Comparison of ENCODE assay signal across 8 mouse cellular contexts in the genomic region with DNA sequence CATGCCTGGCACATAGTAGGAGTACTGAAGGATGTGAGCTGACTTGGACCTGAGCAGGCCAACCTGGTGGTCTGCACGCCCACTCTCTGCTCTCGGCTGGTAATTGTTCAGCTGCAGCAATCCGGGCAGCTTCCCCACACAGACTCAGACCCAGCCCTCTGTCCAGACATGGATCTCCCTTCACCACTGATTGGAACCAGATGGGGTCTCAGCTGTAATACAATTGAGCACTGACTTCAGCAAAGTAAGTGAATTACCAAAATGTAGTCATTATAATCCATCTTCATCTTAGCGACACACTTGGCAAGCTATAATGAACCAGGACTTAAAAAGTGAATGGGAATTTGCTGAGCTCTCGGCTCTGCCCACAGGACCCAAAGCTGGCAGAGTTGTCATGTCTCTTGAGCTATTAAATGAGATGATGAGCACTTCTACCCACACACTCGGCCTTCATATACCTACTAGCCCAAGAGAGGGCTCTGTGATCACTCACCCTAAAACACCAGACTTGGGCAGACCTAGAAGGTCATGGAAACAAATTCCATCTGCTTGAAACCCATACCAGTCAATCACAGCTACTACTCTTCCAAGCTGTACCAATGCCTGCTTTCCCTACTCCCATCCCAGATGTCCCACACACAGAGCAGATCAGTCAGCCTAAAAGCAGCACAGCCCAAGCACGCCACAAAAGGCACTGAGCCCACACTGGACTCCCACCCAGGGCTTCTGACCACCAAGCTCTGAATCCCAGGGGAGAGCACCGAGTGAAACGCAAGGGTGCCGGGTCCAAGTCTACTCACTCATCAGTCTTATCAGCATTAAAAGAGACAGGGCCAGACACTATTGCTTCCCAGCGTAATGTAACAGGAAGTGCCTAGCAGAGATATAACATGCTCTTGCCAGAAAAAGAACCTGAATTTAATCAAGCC.
DNase-seq lines count a peak whose midpoint lies in the region; ATAC-seq and TF ChIP-seq lines count a peak whose summit lies in the region.
"Had no signal": no experiment of that assay in that cellular context is flagged by ENCODE, and none has a peak within 500 bp of the region (broad histone marks: within the 10 kb centered on the region; RNA-seq: fewer than 3 reads in every experiment).

No protein-coding gene starts in this region.

- peaks cover 2% of the 10 kb centered on the region; the same call in 1 of the 2 replicates for H3K4me1 ChIP-seq in lung, embryonic 16.5 days (replicated peaks; ENCODE audit: control insufficient read depth, insufficient read depth, low read length)
- peaks cover 34% of the 10 kb centered on the region for H3K4me1 ChIP-seq in embryonic facial prominence, embryonic 15.5 days
- H3K4me1 ChIP-seq in stomach, postnatal 0 days (replicated peaks; ENCODE audit: control insufficient read depth, insufficient read depth), result 0 out of 2 replicates have a peak, but pooled peaks cover 4% of the 10 kb centered on the region

- H3K9me3 ChIP-seq in lung, embryonic 16.5 days (ENCODE audit: control insufficient read depth, low read length), result no peaks in the 10 kb centered on the region
- no peaks in the 10 kb centered on the region for H3K9me3 ChIP-seq in embryonic facial prominence, embryonic 15.5 days (replicated peaks)
- H3K9me3 ChIP-seq in stomach, postnatal 0 days (ENCODE audit: control insufficient read depth, low read length), result no peaks in the 10 kb centered on the region

- H3K4me2 ChIP-seq in lung, embryonic 16.5 days (ENCODE audit: low read depth, low read length), result no peak overlapping the region
- no peak overlapping the region for H3K4me2 ChIP-seq in embryonic facial prominence, embryonic 15.5 days (replicated peaks)
- no peak overlapping the region for H3K4me2 ChIP-seq in stomach, postnatal 0 days (replicated peaks; ENCODE audit: low read depth)

- 48% methylated on average over 11 of the region's 11 CpGs for WGBS in lung, embryonic 16.5 days
- WGBS in embryonic facial prominence, embryonic 15.5 days, result 38% methylated on average over 11 of the region's 11 CpGs
- WGBS in stomach, postnatal 0 days, result 50% methylated on average over 11 of the region's 11 CpGs

- TF ChIP-seq EP300 in stomach, postnatal 0 days (optimal IDR thresholded peaks at IDR 0.05), result no peak

- no peak overlapping the region for H3K9ac ChIP-seq in lung, embryonic 16.5 days (ENCODE audit: low read length)
- no peak overlapping the region for H3K9ac ChIP-seq in embryonic facial prominence, embryonic 15.5 days
- no peak overlapping the region for H3K9ac ChIP-seq in stomach, postnatal 0 days (ENCODE audit: low read length)

- H3K36me3 ChIP-seq in lung, embryonic 16.5 days (ENCODE audit: control insufficient read depth, insufficient read depth, low read length), result no peaks in the 10 kb centered on the region
- H3K36me3 ChIP-seq in embryonic facial prominence, embryonic 15.5 days, result no peaks in the 10 kb centered on the region
- H3K36me3 ChIP-seq in stomach, postnatal 0 days (ENCODE audit: control insufficient read depth, insufficient read depth, low read length), result no peaks in the 10 kb centered on the region

- ATAC-seq in lung, embryonic 16.5 days (ENCODE audit: low read depth), result peak; percentile 65
- peak; percentile 84 for ATAC-seq in embryonic facial prominence, embryonic 15.5 days (ENCODE audit: insufficient number of reproducible peaks, low FRiP score, low TSS enrichment, low read depth)
- ATAC-seq in stomach, postnatal 0 days (ENCODE audit: low FRiP score, low TSS enrichment), result peak; percentile 53; the same call in 1 of the 2 replicates
- ATAC-seq in inflammation-experienced regulatory T-cells, adult 6 months, result no peak

- TF ChIP-seq CTCF in stomach, postnatal 0 days (IDR thresholded peaks at IDR 0.05; ENCODE audit: low read depth), result no peak

- no peak overlapping the region for H3K27ac ChIP-seq in lung, embryonic 16.5 days (ENCODE audit: low read length)
- H3K27ac ChIP-seq in embryonic facial prominence, embryonic 15.5 days (replicated peaks), result peak overlapping the region; percentile 34
- no peak overlapping the region for H3K27ac ChIP-seq in stomach, postnatal 0 days (replicated peaks)

- no peak for DNase-seq in lung, postnatal 10 days
- DNase-seq in hindlimb bud, embryonic 11.5 days (ENCODE audit: extremely low spot score, low read depth, low spot score), result peak; percentile 79
- DNase-seq in stomach, postnatal 0 days (ENCODE audit: low spot score), result no peak
- no peak for DNase-seq in Muller cell, postnatal 12 days (ENCODE audit: inconsistent ontology term)
- DNase-seq: lung, postnatal 14 days had no signal

- H3K27me3 ChIP-seq in lung, embryonic 16.5 days (ENCODE audit: control insufficient read depth, insufficient read depth, low read depth, low read length), result no peaks in the 10 kb centered on the region
- H3K27me3 ChIP-seq in embryonic facial prominence, embryonic 15.5 days, result no peaks in the 10 kb centered on the region
- no peaks in the 10 kb centered on the region for H3K27me3 ChIP-seq in stomach, postnatal 0 days (ENCODE audit: control insufficient read depth, insufficient read depth, low read length)

- no peak overlapping the region for H3K4me3 ChIP-seq in lung, embryonic 16.5 days (ENCODE audit: low read length)
- no peak overlapping the region for H3K4me3 ChIP-seq in embryonic facial prominence, embryonic 15.5 days (replicated peaks)
- H3K4me3 ChIP-seq in stomach, postnatal 0 days (ENCODE audit: low read depth, low read length), result no peak overlapping the region
